Mouse (Mus musculus): ENCODE measurements around the gene Gpr88. TPM values are rescaled to one million over a fixed set of nuclear protein-coding genes. Genes with fewer than 3 reads are reported as not detected.

The Gpr88 gene
- total and polyA plus RNA-seq, 3 experiments = not detected

- no peak for TF ChIP-seq MYC (IDR thresholded peaks at IDR 0.05; ENCODE audit: low read depth, low read length)
- TF ChIP-seq EP300 (IDR thresholded peaks at IDR 0.05; ENCODE audit: low read depth in 1 of 2, low read length in 2 of 2) = no peak
- TF ChIP-seq CTCF (IDR thresholded peaks at IDR 0.05 in 2 of 3, conservative IDR thresholded peaks at IDR 0.05 in 1 of 3; ENCODE audit: control insufficient read depth in 1 of 3, insufficient read depth in 1 of 3, low read depth in 2 of 3, low read length in 3 of 3, poor library complexity in 1 of 3, severe bottlenecking in 1 of 3) = no peak
- no peak for TF ChIP-seq NRF1 (IDR thresholded peaks at IDR 0.05; ENCODE audit: insufficient read depth, low read depth, low read length, poor library complexity, severe bottlenecking)
- no peak for TF ChIP-seq CHD2 (IDR thresholded peaks at IDR 0.05; ENCODE audit: low read length)
- no peak for TF ChIP-seq MEF2A (IDR thresholded peaks at IDR 0.05; ENCODE audit: extremely low read depth, insufficient replicate concordance, low read depth, low read length, poor library complexity, severe bottlenecking)
- no peak for TF ChIP-seq MYB (IDR thresholded peaks at IDR 0.05; ENCODE audit: low read depth, low read length)
- TF ChIP-seq NELFE (IDR thresholded peaks at IDR 0.05; ENCODE audit: low read depth, low read length) = no peak
- no peak for TF ChIP-seq POLR2AphosphoS2 (IDR thresholded peaks at IDR 0.05; ENCODE audit: low read length)
- TF ChIP-seq USF1 (IDR thresholded peaks at IDR 0.05; ENCODE audit: low read depth, low read length) = no peak
- TF ChIP-seq ZMIZ1 (IDR thresholded peaks at IDR 0.05; ENCODE audit: low read depth, low read length) = no peak
- TF ChIP-seq E2F4 (IDR thresholded peaks at IDR 0.05; ENCODE audit: borderline replicate concordance, low read depth, low read length) = no peak
- TF ChIP-seq CHD1 (IDR thresholded peaks at IDR 0.05; ENCODE audit: low read depth, low read length) = no peak
- no peak for TF ChIP-seq POLR2AphosphoS5 (IDR thresholded peaks at IDR 0.05; ENCODE audit: borderline replicate concordance, low read depth, low read length)
- TF ChIP-seq USF2 (IDR thresholded peaks at IDR 0.05; ENCODE audit: borderline replicate concordance in 1 of 2, insufficient read depth in 1 of 2, low read depth in 1 of 2, low read length in 2 of 2) = no peak
- TF ChIP-seq ETS1 (IDR thresholded peaks at IDR 0.05; ENCODE audit: low read depth, low read length) = no peak
- no peak for TF ChIP-seq BHLHE40 (IDR thresholded peaks at IDR 0.05; ENCODE audit: borderline replicate concordance, low read depth, low read length)
- no peak for TF ChIP-seq MXI1 (IDR thresholded peaks at IDR 0.05; ENCODE audit: low read depth, low read length)
- no peak for TF ChIP-seq MAZ (IDR thresholded peaks at IDR 0.05; ENCODE audit: low read depth, low read length)
- no peak for TF ChIP-seq GATA1 (IDR thresholded peaks at IDR 0.05; ENCODE audit: low read depth, low read length)
- H3K4me3 ChIP-seq (ENCODE audit: control insufficient read depth in 1 of 2, insufficient read depth in 1 of 2, low read depth in 2 of 2, low read length in 2 of 2) = no peak overlapping the region
- H3K9me3 ChIP-seq (replicated peaks; ENCODE audit: insufficient read depth, low read length) = no peaks in the 10 kb centered on the region
- no peak for DNase-seq (ENCODE audit: low read depth, low spot score)
- no peak overlapping the region for H3K9ac ChIP-seq (ENCODE audit: control insufficient read depth, low read depth, low read length, poor library complexity, severe bottlenecking)
- no peaks in the 10 kb centered on the region for H3K79me2 ChIP-seq (ENCODE audit: control insufficient read depth, insufficient read depth, low read length, poor library complexity)
- H3K27ac ChIP-seq (ENCODE audit: control insufficient read depth, low read depth, low read length) = no peak overlapping the region
- peaks cover 0 to 1% of the 10 kb centered on the region in 2 experiments; a peak in 1 of 4 replicates for H3K27me3 ChIP-seq (ENCODE audit: control insufficient read depth in 1 of 2, insufficient read depth in 2 of 2, low read length in 2 of 2)
- H3K36me3 ChIP-seq (ENCODE audit: control insufficient read depth in 1 of 2, insufficient read depth in 2 of 2, low read length in 2 of 2) = no peaks in the 10 kb centered on the region
- no peaks in the 10 kb centered on the region for H3K4me1 ChIP-seq (ENCODE audit: control insufficient read depth in 1 of 2, insufficient read depth in 2 of 2, low read length in 2 of 2)
Observed at GRCm38 (mm10) chr3:116252255-116253040, 855 bp downstream of the Gpr88 start.
